Mouse (Mus musculus) spleen, embryonic (tissue): Measurements from ENCODE around the gene Gli3.

Experiments used
- CTCF ChIA-PET: fragments of 350-600 bp; sonication (Branson Sonifier 250); formaldehyde crosslinking; loops from one replicate; lab custom pipeline; 2022; lab: Charles Lee

Gli3 gene

DNA sequence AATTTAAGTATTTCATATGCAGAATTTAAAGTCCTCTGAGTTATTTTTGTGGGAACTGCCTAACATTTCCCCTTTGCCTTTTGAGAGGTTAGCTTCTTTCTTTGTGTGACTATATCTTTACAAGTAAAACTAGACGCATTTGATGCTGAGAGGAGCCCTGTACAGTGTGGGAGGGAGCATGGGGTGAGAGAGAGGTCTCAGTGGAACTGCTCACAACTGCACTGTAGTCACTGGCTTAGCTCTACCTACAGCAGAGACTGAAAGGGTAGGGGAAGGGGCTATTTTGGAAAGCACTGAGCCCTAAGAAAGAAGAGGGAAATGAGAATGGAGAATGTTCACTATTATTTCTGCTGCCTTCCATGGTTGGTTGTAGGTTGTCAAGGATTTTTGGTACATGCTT is 25.0 kb downstream of the Gli3 start:
- CTCF ChIA-PET = no interaction called here

DNA sequence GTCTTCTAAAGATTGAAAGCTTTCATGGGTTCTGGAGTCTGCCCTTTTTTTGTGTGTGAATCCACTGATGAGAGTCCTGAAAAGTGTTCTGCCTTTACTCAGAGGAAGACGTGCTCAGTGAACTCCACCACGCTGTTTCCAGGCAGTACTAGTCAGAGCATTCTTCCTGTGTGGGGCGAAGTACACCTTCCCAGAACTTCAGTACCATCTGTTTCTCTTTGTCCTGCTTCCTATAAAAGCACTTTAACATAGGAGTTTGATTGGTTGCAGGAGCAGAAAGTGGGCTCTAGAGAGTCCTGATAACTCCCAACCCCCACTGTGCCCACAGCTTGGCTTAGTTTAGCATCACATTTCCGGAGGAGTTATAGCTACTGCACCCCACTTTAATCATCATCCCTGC is 32.8 kb downstream of the Gli3 start:
- CTCF ChIA-PET = no interaction called here

DNA sequence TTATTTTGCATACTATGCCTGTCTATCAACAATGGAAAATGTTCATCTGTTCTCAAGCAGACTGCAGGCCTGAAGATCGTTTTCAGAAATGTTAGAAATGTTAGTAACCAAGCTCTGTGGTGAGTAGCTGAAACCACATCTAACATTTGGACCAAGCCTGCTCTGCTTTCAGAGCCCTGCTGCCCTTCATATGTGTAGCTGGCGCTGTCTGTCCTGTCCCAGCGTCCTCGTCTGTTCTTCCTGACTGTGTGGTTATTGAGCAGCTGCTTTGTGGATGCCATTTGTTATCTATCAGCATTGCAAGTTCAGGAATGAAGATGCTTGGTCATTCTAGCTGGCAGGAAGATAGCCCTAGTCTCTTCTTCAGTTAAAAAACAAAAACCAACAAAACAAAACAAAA is 35.3 kb downstream of the Gli3 start:
- CTCF ChIA-PET = no interaction called here

DNA sequence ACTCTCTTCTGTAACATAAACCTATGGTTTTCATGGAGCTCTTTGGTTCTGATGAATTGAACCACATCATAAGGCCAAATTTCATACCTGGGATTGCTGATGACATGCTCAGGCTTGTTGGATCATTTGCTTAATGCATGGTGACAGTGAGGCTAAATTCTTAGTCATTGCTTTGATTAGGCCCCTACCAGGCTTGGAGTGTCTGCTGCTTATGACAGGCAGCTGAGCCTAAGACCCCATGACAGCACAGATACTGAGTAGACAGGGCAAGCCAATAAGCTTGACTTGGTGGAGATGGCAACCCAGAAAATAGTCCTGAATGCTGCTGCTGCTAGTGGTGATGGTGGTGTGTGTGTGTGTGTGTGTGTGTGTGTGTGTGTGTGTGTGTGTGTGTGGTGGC is 47.9 kb downstream of the Gli3 start:
- CTCF ChIA-PET = no interaction called here

DNA sequence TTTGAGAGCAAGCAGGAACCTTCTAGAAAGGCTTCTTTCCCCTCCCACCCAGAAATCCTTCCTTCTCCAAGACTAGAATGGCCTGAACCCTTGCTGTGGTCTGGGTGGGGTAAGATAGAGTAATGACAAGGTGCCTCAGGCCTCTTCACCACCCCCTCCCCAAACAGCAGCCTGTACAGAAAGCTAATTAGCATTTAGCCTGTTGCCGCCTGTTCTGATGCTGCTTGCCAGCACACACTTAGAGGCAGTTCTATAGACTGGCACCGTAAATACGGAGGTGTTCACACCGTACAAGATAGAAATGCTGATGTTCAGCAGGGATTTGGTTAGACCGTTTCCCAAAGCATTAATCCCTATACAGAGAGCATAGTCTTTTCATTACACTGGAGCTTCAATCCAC is 50.1 kb downstream of the Gli3 start:
- CTCF ChIA-PET = no interaction called here

DNA sequence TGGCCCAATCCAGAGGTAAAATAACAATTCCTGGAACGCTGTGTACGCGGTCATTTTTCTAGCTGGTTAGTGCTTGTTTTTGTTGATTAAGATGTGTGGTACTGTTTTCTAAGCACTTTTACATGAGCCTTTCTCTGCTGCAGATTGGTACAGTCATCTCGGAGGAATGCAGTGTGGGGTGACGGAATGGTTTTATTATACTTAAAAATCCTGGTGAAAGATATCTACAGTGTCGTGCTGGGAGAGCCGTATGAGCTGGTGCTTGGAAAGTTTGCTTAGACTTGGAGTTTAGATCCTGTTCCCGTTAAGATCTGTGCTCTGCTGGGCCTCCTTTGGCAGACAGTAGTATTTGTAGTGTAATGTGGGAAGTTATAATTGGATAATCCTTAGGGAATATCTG is 51.0 kb downstream of the Gli3 start:
- CTCF ChIA-PET = no interaction called here

DNA sequence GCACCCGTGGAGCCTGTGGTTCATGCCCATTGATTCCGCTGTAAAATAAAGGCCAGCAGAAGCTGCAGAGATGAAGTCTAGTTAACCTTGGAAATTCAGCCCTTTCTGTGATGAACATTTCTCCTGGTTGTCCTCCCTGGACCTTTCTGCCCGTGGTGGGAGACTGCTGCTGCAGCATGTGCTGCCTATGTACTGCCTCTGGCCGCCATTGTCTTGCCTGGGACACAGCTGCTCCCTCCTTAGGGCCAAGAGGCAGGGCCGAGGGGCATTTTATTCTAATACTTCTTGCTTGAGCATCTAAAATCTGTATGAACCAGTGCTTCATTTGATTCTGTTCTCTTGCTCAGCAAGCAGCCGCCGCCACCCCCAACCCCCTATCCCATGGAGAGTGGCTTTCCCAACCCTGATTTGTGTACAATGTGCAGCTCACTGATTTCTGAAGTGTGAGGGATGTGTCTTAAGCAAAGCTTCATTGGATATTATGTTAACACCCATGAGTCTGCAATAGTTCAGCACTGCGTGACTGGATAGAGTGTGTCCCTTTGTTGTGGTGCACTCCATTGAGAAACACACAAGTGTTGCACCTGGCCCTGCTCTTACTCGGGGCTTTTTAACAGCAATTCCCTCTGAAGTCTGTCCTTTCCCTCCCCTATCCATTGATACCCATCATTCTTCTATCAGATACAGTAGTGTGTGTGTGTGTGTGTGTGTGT is 54.2 kb downstream of the Gli3 start:
- CTCF ChIA-PET = no interaction called here

DNA sequence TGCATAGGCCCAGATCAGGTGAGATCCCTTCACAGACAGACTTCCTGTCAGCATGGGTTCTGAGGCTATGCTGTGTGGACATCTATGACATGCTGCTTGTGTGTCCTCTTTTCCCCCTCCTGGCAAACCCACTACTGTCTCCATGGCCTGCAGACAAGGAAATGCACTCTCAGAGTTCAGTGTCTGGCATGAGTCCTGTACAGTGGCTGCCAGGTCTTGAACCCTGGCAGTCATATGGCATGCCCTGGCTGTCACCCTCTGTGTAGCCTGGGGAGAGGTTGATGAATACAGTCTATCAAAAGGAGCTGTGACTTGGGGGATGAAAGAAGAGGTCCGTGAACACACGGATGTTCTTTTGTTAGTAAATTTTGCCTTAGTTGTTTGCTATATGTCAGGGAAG is 57.3 kb downstream of the Gli3 start:
- CTCF ChIA-PET = no interaction called here

DNA sequence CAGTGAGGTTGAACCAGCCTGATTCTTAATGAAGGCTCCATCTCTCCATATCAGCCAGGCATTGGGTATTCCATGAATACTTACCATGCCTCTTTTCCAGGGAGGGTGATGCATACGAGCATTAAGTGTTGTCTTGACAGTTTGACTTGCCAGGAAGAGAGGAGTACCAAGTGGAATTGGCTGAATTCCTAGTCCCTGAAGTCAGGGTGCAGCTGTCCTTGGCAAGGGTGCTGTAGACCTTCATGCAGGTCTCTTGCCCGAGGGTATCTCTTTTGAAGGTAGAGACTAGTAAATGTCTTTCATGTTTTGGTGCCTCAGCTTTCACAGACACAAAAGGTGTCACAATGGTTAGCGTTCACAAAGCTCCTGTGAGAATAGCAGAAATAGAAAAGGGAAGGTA is 59.1 kb downstream of the Gli3 start:
- CTCF ChIA-PET = no interaction called here

DNA sequence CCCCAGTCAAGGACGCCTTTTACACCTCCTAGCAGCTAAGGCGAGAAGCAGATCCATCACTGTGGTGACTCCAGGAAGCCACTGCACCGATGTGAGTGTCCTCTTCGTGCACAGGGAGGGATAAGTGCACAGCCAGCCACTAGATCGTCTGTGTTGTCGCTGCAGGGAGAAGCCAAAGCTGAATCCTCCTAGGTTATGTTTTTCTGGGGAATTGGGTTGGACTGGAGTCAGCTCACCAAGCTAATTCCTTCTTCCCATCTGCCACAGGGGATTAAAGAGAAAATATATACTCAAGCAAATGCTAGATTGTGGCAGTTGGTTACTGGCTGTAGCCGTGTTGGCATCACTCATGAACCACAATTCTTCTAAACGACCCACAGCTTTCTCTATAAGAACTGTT is 61.2 kb downstream of the Gli3 start:
- CTCF ChIA-PET = no interaction called here

DNA sequence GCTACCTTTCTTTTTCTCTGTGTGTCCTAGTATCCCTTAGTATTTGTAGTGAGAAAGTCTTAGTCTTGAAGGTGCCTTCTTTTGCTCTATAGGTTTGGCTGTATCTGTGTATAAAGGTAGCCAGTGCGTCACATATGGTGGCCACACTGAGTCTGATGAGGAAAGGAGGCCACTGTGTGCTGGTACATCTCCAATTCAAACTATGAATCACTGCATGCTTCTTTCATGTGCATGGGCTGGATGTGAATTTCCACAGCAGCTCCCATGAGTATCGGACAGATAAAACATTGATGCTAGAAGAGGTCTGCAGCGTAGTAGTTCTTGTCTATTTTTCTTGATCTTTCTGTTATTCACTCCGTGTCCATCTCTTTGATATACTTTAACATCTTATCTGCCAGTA is 63.7 kb downstream of the Gli3 start:
- CTCF ChIA-PET = no interaction called here

DNA sequence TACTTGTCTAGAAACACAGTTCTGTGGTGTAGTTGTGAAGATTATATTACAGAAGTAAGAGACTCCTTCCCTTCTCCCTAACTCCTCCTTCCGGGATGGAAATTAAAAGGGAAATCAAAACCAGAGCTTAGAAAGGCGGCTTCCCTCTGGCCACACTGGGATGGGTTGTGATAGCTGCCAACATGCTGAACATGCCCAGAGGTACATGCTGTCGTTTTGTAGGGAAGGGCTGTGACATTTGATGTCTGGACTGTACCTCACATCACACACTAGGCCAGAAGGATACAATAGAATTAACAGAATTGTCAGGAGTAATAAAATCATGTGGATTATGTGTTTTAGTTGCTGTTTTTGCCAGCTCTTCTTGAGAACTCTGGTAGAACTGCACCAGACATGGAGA is 68.5 kb downstream of the Gli3 start:
- CTCF ChIA-PET = no interaction called here

DNA sequence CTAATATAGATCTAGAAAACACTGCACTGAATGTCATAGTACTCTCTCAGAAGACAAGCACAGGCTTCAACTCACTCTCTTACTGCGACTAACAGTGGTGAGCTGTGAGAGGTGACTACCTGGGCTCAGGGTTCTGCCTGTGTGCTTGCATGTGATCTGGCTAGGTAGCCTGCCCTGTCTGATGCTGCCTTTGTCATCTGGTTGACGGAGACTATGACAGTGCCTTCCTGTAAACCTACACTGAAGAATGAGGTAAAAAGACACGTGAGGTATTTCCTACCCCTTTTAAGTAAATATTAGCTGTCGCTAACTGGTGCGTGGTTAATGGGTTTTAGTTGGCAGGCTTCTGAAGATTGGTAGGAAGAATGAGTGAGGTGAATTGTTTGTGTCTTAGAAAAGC is 74.2 kb downstream of the Gli3 start:
- CTCF ChIA-PET = no interaction called here

DNA sequence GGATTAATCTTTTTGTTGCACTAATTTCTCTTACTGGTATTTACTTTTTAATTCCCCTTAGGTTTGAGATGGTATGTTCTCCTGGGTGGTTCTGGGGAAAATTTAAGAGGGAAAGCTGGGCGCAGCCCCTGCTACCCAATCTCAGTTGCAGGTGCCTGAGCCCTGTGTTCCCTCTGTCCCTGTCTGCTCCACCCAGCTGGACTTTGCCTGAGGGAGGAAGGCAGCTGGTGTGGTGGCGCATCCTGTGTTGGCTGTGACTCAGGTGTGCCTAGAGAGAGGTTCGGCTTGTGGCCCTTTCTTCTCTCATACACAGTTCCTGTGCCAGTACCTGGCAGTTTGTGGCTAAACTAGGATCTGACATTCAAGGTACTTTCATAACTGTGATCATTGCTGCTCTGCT is 74.6 kb downstream of the Gli3 start:
- CTCF ChIA-PET = no interaction called here

DNA sequence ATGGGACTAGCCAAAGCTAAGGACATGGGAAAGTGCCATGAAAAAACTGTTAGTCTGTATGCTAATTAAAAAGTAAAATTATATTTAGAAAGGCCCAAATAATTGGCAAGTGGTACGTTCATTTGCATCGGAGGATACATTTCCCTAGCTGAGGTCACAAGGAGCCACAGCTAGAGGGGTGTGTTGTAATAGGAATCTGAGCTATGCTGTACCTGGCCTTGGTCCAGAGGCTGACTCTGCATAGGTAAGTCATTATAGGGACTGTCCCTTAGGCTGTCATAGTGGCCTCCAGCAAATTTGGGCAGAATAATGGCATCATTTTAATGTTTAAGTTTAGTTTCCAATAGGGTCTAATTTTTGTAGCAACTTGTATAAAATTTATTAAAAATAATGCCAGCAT is 75.4 kb downstream of the Gli3 start:
- CTCF ChIA-PET = no interaction called here

DNA sequence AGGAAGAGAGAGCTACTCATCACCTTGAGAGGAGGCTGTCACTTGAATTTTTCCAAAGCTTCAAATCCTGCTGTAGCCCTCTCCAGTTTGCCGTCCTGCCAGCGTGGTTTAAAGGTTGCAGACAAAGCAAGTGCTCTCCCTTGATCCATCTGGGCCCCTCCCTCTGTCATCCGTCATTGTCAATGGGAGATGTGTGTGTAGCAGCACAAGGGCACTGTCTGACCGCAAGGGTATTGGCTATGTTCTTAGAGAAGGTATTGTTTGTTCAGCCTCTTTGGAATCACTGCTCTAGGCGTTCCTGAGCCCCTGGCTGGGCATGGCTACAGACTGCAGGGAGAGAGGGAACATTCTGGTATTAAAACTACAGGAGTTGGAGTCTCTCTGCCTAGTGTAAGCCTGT is 79.0 kb downstream of the Gli3 start:
- CTCF ChIA-PET = no interaction called here

DNA sequence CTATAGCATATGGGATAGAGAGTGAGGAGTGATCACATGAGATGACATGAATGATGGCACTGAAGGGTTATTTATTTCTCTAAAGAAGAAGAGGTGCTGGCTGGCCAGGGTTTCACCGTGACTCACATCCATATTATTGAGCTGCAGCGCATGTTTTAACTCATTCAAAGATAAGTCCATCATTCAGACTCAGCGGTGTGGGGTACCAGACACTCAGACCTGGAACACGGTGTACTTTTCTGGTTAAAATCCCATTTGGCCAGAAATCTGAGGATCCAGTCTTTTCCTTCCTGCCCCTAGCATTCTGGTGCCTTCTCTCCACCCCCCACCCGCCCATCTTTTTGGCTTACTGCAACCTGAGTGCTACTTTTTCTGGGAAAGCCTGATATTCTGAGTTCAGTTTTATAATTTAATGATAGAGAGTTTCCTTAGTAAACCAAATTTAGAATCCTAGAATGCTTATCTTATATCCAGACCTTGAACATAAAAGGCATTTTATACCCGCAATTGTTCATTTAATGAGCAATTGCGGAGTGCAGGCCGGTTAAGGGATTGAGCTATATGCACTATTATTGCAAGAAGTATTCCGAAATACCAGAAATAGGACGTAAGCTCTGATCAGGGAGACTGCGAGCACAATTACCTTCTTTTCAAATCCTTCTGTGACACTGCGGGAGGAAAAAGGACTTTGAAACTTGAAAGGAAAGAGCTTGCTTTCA is 80.3 kb downstream of the Gli3 start:
- CTCF ChIA-PET = no interaction called here

DNA sequence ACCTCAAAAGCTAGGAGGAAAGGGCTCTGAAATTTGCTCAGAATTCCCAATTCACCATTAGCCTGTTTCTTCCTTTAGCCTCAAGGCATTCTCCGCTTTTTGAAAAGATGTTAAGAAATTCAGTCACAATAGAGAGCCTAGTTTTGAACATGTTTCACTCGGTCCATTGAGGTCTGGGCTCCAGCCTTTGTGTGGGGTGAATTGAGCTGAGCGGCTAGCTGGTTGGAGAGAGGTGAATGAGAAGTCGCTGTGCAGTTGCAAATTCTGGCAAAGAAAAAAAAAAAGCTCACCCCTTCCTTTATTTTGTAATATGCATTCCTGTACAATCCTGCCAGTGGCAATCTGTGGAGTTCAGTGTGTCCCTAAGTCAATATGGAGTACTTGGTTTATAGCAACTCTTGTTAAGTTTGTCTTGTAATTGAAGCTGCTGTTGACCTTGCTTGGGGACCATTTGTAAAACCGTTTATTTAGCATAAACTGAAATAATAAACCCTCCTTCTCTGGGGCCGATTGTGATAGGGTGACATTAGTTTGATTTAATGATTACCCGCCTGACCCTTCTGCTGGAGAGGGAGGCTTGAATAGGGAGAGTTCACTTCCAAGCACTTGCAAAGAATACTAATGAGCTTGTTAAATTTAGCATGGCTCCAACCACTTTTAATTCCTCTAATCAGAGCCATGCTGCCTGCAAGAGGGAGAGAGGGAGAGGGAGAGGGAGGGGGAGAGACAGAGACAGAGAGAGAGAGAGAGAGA is 81.0 kb downstream of the Gli3 start:
- CTCF ChIA-PET = no interaction called here

DNA sequence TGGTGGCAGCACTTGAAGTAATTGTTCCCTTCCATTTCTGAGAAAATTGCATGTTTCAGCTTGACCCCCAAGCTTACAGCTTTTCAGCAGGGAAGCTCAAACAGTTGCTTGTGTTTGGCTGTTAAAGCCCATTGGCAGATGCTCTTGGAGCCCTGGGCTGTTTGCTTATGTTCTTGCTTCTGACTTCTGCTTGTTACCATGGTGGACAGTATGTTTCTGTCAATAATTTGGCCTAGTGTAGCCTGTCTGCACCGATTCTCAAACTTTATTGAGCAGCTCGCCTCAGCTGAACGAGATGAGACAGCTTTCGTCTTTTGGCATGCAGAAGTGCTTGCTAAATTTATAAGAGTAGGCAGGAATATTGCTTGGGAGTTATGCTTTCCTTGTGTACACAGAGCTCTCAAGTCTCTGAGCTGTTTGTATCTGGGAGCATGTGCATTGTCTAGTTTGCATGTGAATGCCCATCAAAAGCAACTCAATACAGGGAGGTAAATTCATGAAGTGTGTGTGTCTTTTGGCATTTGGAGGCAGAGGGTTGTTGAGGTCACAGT is 82.4 kb downstream of the Gli3 start:
- CTCF ChIA-PET = no interaction called here

DNA sequence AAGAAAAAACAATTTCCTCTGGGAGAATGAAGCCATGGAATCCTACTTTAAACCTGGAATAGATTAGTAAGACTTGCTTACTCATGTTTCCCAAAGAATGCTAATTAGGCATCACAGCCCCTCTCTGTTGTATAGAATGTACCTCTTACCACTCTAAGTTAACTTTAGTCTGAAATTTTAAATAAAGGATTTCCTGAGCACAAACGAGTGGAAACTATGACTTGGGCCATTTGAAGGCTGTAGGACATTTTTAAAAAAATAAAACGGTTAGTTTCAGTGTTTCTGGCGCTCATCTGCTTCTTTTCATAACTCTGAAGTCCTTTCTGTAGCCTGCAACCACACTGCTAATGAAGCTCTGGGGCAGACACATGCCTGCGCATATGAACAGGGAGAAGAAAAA is 83.2 kb downstream of the Gli3 start:
- CTCF ChIA-PET = interaction anchor here (0.6 kb wide), 1 partner anchor 28 kb away, joined by 3 read pairs; no protein-coding TSS in a partner anchor

DNA sequence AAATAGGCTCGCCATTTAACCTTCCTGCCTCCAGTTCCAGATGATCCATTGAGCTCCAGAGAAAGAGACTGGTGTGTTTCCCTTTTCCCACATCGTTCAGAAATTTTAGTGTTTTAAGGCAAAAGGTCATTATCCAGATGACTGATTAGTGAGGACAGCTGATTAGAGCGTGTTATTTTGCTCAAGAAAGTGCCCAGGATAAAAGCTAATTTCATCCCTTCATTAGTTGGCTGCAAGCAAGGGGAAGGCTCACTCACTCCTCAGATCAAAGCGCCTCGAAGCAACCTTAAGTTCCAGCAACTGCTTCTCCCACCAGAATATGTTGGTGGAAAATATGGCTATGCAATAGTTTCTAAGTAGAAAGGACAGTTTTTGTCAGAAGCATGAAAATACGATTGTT is 86.4 kb downstream of the Gli3 start:
- CTCF ChIA-PET = no interaction called here

DNA sequence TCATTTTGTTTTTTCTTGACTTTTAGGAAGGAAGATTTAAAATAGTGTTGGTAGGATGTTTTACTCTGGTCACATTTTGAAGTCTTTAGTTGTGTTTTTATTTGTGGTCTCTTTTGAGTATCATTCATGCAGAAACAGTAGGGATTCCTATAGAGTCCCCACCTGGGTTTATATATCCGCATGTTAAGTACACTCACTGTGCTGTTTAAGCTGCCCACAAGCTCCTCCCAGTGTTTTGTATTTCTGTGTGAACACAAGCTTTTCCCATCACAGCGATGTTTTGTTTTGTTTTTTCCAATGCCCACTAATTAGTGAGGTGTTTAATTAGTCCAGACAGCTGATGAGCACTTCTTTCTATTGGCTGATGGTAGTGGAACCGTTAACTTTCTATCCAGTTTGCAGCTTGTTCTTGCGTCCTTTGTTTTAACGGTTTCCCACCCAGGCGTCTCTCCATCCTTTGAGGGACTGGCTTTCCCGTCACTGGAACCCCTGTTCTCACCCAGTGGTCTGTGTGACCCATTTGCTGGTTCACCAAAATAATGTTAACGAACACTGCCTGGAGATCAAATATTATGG is 87.1 kb downstream of the Gli3 start:
- CTCF ChIA-PET = no interaction called here
